13 mouse cellular contexts compared by ENCODE assay signal in the genomic region with DNA sequence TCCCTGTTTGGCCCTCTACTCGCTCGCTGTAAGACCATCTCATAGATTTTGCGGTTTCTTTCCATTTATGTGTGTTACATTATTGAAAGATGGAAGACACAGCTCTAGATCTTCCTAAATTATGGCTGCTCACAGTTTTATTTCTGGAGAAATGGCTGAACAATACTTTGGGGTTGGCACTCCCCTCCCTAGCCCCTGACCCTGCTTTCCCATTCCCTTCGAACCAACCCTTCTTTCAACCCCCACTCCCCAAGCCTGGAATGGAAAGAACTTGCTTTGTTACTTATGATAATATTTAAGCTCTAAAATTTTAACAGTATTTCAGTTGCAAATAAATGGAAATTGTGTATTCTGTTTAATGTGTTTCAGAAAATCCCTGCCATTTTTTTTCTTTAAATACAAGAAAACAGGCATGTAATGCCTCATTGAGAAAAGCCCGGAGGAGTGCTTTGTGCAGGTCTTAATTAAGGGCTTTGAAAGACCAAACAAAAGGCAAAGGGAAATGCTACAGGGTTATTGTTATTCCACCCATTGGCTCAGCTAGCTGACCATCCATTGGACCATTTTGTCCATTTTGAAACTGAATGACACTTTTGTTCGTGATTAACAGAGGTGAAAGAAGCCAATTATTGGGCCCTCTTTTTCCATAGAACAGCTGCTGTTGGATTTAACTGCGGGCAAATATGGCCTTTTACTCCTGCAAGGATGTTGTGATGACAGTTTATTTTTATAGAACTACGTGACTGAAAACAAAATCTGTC. TPM values are rescaled to one million over a fixed set of nuclear protein-coding genes. Genes with fewer than 3 reads are reported as not detected.
DNase-seq lines count a peak whose midpoint lies in the region; ATAC-seq lines count a peak whose summit lies in the region.
"Had no signal": no experiment of that assay in that cellular context is flagged by ENCODE, and none has a peak within 500 bp of the region (broad histone marks: within the 10 kb centered on the region; RNA-seq: fewer than 3 reads in every experiment).

No protein-coding gene starts in this region.

- H3K9me3 ChIP-seq in forebrain, embryonic 15.5 days: no peaks in the 10 kb centered on the region
- no peaks in the 10 kb centered on the region for H3K9me3 ChIP-seq in midbrain, embryonic 13.5 days
- H3K9me3 ChIP-seq: heart, embryonic 15.5 days; limb, embryonic 15.5 days had no signal

- H3K27me3 ChIP-seq in forebrain, embryonic 15.5 days: peaks cover 57% of the 10 kb centered on the region
- 0 out of 2 replicates have a peak, but pooled peaks cover 7% of the 10 kb centered on the region for H3K27me3 ChIP-seq in midbrain, embryonic 13.5 days
- H3K27me3 ChIP-seq: heart, embryonic 15.5 days; limb, embryonic 15.5 days had no signal

- H3K27ac ChIP-seq in forebrain, embryonic 15.5 days (replicated peaks): peak overlapping the region; percentile 8; the same call in 1 of the 2 replicates
- H3K27ac ChIP-seq in midbrain, embryonic 13.5 days: peak overlapping the region; percentile 44
- H3K27ac ChIP-seq: heart, embryonic 15.5 days; limb, embryonic 15.5 days had no signal

- no peak overlapping the region for H3K9ac ChIP-seq in forebrain, embryonic 15.5 days (replicated peaks)
- H3K9ac ChIP-seq in midbrain, embryonic 13.5 days (replicated peaks): no peak overlapping the region
- H3K9ac ChIP-seq: heart, embryonic 15.5 days; limb, embryonic 15.5 days had no signal

- H3K4me1 ChIP-seq in forebrain, embryonic 15.5 days: peaks cover 21% of the 10 kb centered on the region
- peaks cover 37% of the 10 kb centered on the region for H3K4me1 ChIP-seq in midbrain, embryonic 13.5 days (replicated peaks)
- H3K4me1 ChIP-seq: limb, embryonic 15.5 days had no signal

- no peak overlapping the region for H3K4me2 ChIP-seq in forebrain, embryonic 15.5 days (replicated peaks)
- H3K4me2 ChIP-seq in midbrain, embryonic 13.5 days (replicated peaks): 0 out of 2 replicates have a peak overlapping the region, but pooled peaks have one; percentile 14
- H3K4me2 ChIP-seq: heart, embryonic 15.5 days; limb, embryonic 15.5 days had no signal

- DNase-seq in ES-CJ7 (ENCODE audit: low read depth, low spot score) (peak; percentile 65), ZHBTc4 (ENCODE audit: low read depth, low spot score) (peak; percentile 56)
- DNase-seq in yolk sac, embryonic 10.5 days (ENCODE audit: low spot score): no peak
- no peak for DNase-seq in lung, postnatal 25 days (ENCODE audit: low spot score)
- no peak for DNase-seq in cerebellum, adult 18-20 months
- DNase-seq: adrenal gland, postnatal 25 days; cerebellum, postnatal 25 days; kidney, adult 9 months; lung, postnatal 36 days had no signal

- 13% methylated on average over 8 of the region's 8 CpGs for WGBS in forebrain, embryonic 15.5 days
- WGBS in midbrain, embryonic 13.5 days: 14% methylated on average over 8 of the region's 8 CpGs

- peak; percentile 83 for ATAC-seq in forebrain, embryonic 15.5 days (replicated peaks)
- peak; percentile 87 for ATAC-seq in midbrain, embryonic 13.5 days

- no peaks in the 10 kb centered on the region for H3K36me3 ChIP-seq in forebrain, embryonic 15.5 days
- no peaks in the 10 kb centered on the region for H3K36me3 ChIP-seq in midbrain, embryonic 13.5 days
- H3K36me3 ChIP-seq: heart, embryonic 15.5 days; limb, embryonic 15.5 days had no signal

- H3K4me3 ChIP-seq in forebrain, embryonic 15.5 days: no peak overlapping the region
- H3K4me3 ChIP-seq in midbrain, embryonic 13.5 days (replicated peaks): no peak overlapping the region
- H3K4me3 ChIP-seq: heart, embryonic 15.5 days; limb, embryonic 15.5 days had no signal

RNA-seq across cellular contexts. Expression of a gene that starts 25.5 kb away (rescaled TPM):
- polyA plus RNA-seq in forebrain, embryonic 15.5 days (2015; fragmentation: Nextera tagmentation; extraction: Ambion mirVana): 2.8 and 3.0 TPM in 2 replicates
- 7.9 and 8.3 TPM in 2 replicates for polyA plus RNA-seq in midbrain, embryonic 13.5 days (2015; fragmentation: Nextera tagmentation; extraction: Ambion mirVana)

RNA-seq across cellular contexts. Expression of a gene that starts 52.3 kb away (rescaled TPM):
- 169 and 184 TPM in 2 replicates for polyA plus RNA-seq in forebrain, embryonic 15.5 days (2015; fragmentation: Nextera tagmentation; extraction: Ambion mirVana)
- polyA plus RNA-seq in midbrain, embryonic 13.5 days (2015; fragmentation: Nextera tagmentation; extraction: Ambion mirVana): 175 and 201 TPM in 2 replicates

Comparison
In these comparisons a context has a peak if more than half of its experiments do, and no peak if none do; other contexts are left out.
1. DNase-seq: peak in ES-CJ7 (single experiment) and ZHBTc4 (single experiment); none in yolk sac, embryonic 10.5 days (single experiment), lung, postnatal 25 days (single experiment) and cerebellum, adult 18-20 months (0 of 2).